Mouse (Mus musculus): ENCODE data around the gene Axdnd1.
"Not testable (repeated sequence)": the region's sequence is repeated elsewhere in the genome, so short reads cannot be mapped to it uniquely, and the experiment has no call there.

The Axdnd1 gene

GRCm38 (mm10) chr1:156437016-156437708 lies 16.2 kb upstream of the Axdnd1 start:
- no peak for DNase-seq (ENCODE audit: low spot score in 2 of 2)

GRCm38 (mm10) chr1:156433497-156433896 lies 12.5 kb upstream of the Axdnd1 start:
- DNase-seq (ENCODE audit: low spot score in 2 of 2): no peak

GRCm38 (mm10) chr1:156432498-156432897 lies 11.5 kb upstream of the Axdnd1 start:
- no peak for DNase-seq (ENCODE audit: low spot score in 2 of 2)

- no peak for DNase-seq (ENCODE audit: low spot score in 2 of 2)
These were observed 7.5 kb upstream of the Axdnd1 start for GRCm38 (mm10) chr1:156428434-156428833.

- DNase-seq (ENCODE audit: low spot score in 2 of 2): no peak
These were observed 4.8 kb upstream of the Axdnd1 start for GRCm38 (mm10) chr1:156425746-156426145.

- no peak for DNase-seq (ENCODE audit: low spot score in 2 of 2)
These were observed 3.1 kb upstream of the Axdnd1 start for GRCm38 (mm10) chr1:156424054-156424453.

- DNase-seq (ENCODE audit: low spot score in 2 of 2): no peak
These were observed 2.5 kb upstream of the Axdnd1 start for GRCm38 (mm10) chr1:156423493-156423892.

- no peak for DNase-seq (ENCODE audit: low spot score in 2 of 2)
These were observed 1.9 kb upstream of the Axdnd1 start for GRCm38 (mm10) chr1:156422856-156423255.

- DNase-seq (ENCODE audit: low spot score in 2 of 2): peak in 1 of 2 experiments; percentile 28
These were observed 2.8 kb downstream of the Axdnd1 start for GRCm38 (mm10) chr1:156418170-156418569.

GRCm38 (mm10) chr1:156408521-156408920 lies 12.4 kb downstream of the Axdnd1 start:
- no peak for DNase-seq (ENCODE audit: low spot score in 2 of 2)

- no peak for DNase-seq (ENCODE audit: low spot score in 2 of 2)
These were observed 13.0 kb downstream of the Axdnd1 start for GRCm38 (mm10) chr1:156408004-156408403.

- DNase-seq (ENCODE audit: low spot score in 2 of 2): no peak
These were observed 17.7 kb downstream of the Axdnd1 start for GRCm38 (mm10) chr1:156403251-156403650.

- no peak for DNase-seq (ENCODE audit: low spot score in 2 of 2)
These were observed 18.5 kb downstream of the Axdnd1 start for GRCm38 (mm10) chr1:156402491-156402890.

- not testable (repeated sequence) for DNase-seq (ENCODE audit: low spot score in 2 of 2)
These were observed 20.8 kb downstream of the Axdnd1 start for GRCm38 (mm10) chr1:156400159-156400558.

GRCm38 (mm10) chr1:156393148-156393547 lies 27.8 kb downstream of the Axdnd1 start:
- DNase-seq (ENCODE audit: low spot score in 2 of 2): no peak

- no peak for DNase-seq (ENCODE audit: low spot score in 2 of 2)
These were observed 34.1 kb downstream of the Axdnd1 start for GRCm38 (mm10) chr1:156386880-156387279.

- no peak for DNase-seq (ENCODE audit: low spot score in 2 of 2)
These were observed 34.7 kb downstream of the Axdnd1 start for GRCm38 (mm10) chr1:156386232-156386631.

- no peak for DNase-seq (ENCODE audit: low spot score in 2 of 2)
These were observed 39.7 kb downstream of the Axdnd1 start for GRCm38 (mm10) chr1:156381217-156381616.

- DNase-seq (ENCODE audit: low spot score in 2 of 2): no peak
These were observed 55.2 kb downstream of the Axdnd1 start, which contains the start of gene Gm2000 for GRCm38 (mm10) chr1:156365740-156366139. TSS of gene Gm2000 (plus strand) at chr1:156366040.

- DNase-seq (ENCODE audit: low spot score in 2 of 2): no peak
These were observed 68.5 kb downstream of the Axdnd1 start for GRCm38 (mm10) chr1:156352466-156352865.

GRCm38 (mm10) chr1:156350441-156350840 lies 70.5 kb downstream of the Axdnd1 start:
- no peak for DNase-seq (ENCODE audit: low spot score in 2 of 2)

- DNase-seq (ENCODE audit: low spot score in 2 of 2): no peak
These were observed 71.9 kb downstream of the Axdnd1 start for GRCm38 (mm10) chr1:156349031-156349430.

GRCm38 (mm10) chr1:156345633-156346032 lies 75.3 kb downstream of the Axdnd1 start:
- no peak for DNase-seq (ENCODE audit: low spot score in 2 of 2)

GRCm38 (mm10) chr1:156344433-156344832 lies 76.5 kb downstream of the Axdnd1 start:
- DNase-seq (ENCODE audit: low spot score in 2 of 2): no peak

Data from spleen, postnatal 4 days (tissue).